Mouse (Mus musculus): ENCODE data around the gene Lrig2.

The Lrig2 gene

DNA sequence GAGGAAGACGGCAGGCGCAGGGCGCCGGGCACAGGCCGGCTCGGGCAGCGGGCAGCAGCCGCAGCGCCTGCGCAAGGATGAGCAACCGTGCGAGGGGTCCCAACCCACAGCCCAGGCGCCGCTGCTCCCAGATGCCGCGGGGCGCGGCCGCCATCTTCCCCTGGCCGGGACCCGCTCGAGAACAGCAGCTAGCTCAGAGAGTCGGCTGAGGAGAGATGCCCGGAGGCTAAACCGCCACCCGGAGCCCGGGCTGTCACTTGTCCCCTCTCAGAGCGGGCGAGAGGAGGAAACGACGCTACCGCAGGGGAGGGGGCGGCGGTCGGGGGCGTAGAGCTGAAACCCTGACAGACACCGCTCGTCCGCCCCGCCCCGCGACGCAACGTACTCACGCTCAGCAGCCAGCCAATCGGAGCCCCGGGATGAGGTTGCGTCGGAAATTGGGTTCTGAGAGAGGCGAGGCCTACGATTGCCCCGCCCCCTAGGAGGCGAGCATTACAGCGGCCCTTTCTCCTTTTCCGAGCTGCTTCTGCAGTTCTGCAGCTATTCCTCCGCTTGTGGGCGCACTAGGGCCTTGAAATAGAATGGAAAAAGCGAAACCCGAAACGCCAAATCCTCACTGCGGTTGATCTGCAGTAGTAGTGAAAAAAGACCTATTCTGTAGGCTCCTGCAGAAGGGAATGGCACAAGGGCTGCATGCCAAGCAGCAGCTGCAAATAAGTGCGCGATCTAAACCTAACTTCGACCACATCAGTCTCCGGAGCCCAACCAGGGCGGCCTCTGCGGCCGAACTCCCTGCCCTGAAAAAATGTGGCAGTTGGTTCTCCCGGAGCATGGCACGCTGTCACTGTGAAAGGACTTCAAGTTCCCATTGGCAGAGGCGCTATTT is at the start of gene Lrig2:
Gene Lrig2, minus strand, starts transcription at position 381 of the 886 bp plus-strand sequence.
- in situ Hi-C loops (cut with MboI; ENCODE audit: unreplicated experiment in 2 of 2) = loop anchor here (5.0 to 10.0 kb wide), 4 partner anchors 36 to 166 kb away; no protein-coding TSS in a partner anchor

GRCm38 (mm10) chr3:104556624-104557023 is 44.9 kb upstream of the Lrig2 start:
- in situ Hi-C loops (cut with MboI; ENCODE audit: unreplicated experiment in 2 of 2) = no loop called here

DNA sequence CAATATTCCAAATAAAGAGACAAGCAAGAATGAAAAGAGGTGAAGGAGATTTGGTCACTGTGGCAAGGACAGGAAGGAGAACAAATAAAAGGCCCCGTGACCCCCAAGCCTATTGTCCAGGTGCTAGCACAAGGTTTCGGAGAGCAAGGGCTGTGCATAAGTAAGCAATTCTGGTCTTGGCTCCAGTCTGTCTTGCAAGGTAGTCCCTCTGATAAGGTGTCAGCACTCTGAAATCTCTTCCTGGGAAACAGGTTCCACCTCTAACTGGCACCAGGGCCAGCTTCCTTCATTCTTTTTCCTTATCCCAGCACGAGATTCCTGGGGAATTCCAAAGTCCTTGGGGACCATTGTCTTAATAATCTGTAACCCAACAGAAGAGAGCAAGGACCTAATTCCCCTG is 38.9 kb upstream of the Lrig2 start:
- in situ Hi-C loops (cut with MboI; ENCODE audit: unreplicated experiment in 2 of 2) = no loop called here

- in situ Hi-C loops (cut with MboI; ENCODE audit: unreplicated experiment in 2 of 2) = loop anchor here in 1 of 2 experiments (5.0 kb wide), 1 partner anchor 36 kb away; the partner anchor contains the start of gene Lrig2
Observed at GRCm38 (mm10) chr3:104548367-104549087, 36.8 kb upstream of the Lrig2 start.

DNA sequence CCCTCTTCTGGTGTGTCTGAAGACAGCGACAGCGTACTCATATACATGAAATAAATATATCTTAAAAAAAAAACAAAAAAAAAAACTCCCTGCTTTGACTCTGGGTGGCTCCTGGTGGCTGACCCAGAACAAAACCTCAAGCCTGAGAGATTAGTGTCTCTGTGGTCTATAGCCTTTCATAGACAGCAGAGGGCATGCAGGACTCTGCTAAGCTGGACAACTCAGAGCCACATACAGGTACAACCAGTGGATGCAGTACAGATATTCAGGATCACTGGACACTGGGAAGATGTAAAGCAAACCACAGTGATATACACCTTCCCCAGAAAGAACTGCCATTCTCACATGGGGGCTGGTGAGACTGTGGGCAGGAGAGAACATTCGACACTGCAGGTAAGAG is 32.1 kb upstream of the Lrig2 start:
- in situ Hi-C loops (cut with MboI; ENCODE audit: unreplicated experiment in 2 of 2) = loop anchor here (5.0 kb wide), 3 partner anchors 98 to 133 kb away; no protein-coding TSS in a partner anchor

GRCm38 (mm10) chr3:104542065-104542429 is 30.3 kb upstream of the Lrig2 start:
- in situ Hi-C loops (cut with MboI; ENCODE audit: unreplicated experiment in 2 of 2) = loop anchor here (5.0 kb wide), 3 partner anchors 100 to 135 kb away; no protein-coding TSS in a partner anchor

DNA sequence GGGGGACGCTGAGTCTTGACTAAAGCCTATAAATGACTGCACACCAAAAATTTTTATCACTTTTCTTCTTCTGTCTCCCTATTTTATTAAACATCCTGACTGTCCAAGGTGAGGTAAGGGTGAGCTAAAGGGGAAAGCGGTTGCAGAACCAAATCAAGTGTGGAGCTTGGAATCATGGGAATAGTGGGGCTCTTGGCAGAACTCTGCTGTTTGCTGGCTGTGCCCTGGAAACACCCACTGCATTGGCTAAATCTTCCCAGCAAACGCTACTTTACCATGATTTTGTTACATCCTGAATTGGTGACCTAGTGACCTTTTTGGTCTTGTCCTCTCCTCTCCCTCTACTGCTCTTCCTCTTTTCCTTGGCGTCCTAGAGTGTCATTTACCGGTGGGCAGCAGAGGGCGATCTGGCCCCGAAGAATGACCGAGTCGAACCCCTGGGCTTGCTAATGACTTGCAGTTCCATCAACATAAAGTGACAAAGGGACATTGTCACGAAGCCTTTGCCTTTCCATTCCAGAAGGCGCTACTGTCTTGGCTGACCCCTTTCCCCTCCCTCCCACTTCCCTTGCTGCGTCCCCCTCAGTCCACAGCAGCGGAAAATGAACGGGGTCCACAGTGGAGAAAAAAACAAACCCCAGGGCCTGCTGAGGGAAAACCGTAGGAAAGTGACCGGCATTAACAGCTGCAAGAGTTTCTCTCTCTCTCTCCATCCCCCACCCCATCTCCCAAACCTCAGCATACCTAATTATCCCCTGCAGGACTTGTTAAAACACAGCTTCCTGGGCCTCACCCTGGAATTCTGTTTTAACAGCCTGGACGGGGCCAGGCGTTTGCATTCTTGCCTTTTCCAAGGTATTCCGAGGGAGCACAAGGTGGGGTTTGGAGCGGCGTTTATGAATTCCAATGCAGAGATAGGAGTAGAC is 29.7 kb upstream of the Lrig2 start:
- in situ Hi-C loops (cut with MboI; ENCODE audit: unreplicated experiment in 2 of 2) = loop anchor here (5.0 kb wide), 3 partner anchors 101 to 136 kb away; no protein-coding TSS in a partner anchor

DNA sequence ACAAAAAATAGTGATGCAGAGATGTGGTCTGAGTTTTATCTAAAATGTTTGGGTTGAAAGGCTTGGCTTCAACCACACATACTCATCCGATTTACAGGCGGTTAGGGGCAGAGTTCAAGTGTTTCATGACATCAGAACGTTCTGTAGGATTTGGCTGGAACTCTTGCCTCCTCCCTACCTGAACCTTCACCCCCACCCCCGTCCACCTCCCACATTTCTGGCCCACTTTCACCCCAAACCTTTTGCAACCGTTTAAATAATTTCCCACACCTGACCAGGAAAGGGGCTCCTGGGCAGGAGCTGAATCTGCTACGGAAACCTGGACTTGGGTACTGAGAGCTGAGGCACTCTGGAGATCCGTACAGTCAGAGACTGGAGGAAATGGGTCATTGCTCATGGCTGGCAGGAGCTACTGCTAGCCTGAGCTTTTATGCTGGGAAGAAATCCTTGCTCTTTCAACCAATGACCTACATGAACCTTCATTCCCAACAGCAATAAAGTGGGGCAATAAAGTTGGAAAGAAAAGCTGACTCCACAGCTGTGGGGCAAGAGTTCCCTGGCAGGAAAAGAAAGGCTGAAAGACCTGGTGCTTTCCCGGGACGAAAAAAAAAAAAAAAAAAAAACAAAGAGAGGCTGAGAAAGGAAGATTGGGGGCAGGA is 28.9 kb upstream of the Lrig2 start:
- in situ Hi-C loops (cut with MboI; ENCODE audit: unreplicated experiment in 2 of 2) = loop anchor here (5.0 kb wide), 3 partner anchors 102 to 137 kb away; no protein-coding TSS in a partner anchor

DNA sequence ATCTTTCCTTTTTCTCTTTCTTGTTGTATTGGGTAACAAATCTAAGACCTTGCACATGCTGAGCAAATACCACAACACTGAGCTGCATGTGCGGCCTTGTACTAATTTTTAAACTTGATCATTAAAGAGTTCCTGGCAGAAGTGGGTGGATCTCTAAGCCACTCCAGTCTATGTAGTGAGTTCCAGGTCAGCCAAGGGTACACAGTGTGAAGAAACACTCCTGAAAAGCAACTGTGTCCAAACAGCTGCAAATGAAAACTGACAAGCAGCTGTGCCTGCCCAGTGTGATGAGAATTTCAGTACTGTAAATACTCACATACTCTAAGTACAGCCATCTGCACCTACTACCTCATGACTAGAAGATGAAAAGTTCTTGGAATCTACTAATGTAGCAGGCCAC is 21.5 kb upstream of the Lrig2 start:
- in situ Hi-C loops (cut with MboI; ENCODE audit: unreplicated experiment in 2 of 2) = no loop called here

- in situ Hi-C loops (cut with MboI; ENCODE audit: unreplicated experiment in 2 of 2) = no loop called here
Observed at GRCm38 (mm10) chr3:104526115-104526882, 14.6 kb upstream of the Lrig2 start.

- in situ Hi-C loops (cut with MboI; ENCODE audit: unreplicated experiment in 2 of 2) = no loop called here
Observed at GRCm38 (mm10) chr3:104525516-104525915, 13.8 kb upstream of the Lrig2 start.

DNA sequence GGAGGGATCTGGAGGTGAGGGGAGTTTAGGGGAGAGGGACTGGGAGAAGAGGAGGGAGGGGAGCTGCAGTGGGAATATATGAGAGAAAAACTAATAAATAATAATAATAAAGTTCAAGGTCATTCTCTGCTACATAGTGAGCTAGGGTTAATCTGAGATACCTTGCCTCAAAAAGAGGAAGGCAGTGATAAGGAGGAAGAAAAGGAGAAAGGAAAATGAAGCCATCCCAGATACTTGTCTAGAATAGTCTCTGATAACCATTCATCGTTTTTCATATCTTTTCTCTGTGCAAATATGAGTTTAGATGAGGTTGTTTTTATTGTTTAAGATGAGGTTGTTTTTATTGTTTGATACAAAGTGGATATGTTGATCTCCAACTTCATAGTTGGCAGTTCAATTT is 13.3 kb upstream of the Lrig2 start:
- in situ Hi-C loops (cut with MboI; ENCODE audit: unreplicated experiment in 2 of 2) = no loop called here

GRCm38 (mm10) chr3:104523333-104523871 is 11.7 kb upstream of the Lrig2 start:
- in situ Hi-C loops (cut with MboI; ENCODE audit: unreplicated experiment in 2 of 2) = no loop called here

- in situ Hi-C loops (cut with MboI; ENCODE audit: unreplicated experiment in 2 of 2) = no loop called here
Observed at GRCm38 (mm10) chr3:104521341-104521924, 9.7 kb upstream of the Lrig2 start.

DNA sequence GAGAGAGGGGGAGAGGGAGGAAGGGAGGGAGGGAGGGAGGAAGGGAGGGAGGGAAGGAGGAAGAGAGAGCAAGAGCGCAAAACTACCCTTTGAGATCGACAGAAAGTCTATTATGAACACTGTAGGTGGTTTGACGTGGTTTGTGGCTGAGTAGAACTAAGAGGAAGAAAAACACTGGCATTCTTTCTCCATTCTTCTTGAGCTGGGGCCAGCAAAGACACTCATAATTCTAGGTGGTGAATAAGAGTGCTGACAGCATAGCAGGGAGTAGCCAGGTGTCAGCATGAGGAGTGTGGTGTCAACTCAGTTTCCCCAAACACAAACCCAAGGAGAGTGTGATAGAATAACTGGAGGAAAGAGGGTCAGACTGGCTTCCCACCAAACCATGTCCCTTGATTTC is 8.8 kb upstream of the Lrig2 start:
- in situ Hi-C loops (cut with MboI; ENCODE audit: unreplicated experiment in 2 of 2) = no loop called here

DNA sequence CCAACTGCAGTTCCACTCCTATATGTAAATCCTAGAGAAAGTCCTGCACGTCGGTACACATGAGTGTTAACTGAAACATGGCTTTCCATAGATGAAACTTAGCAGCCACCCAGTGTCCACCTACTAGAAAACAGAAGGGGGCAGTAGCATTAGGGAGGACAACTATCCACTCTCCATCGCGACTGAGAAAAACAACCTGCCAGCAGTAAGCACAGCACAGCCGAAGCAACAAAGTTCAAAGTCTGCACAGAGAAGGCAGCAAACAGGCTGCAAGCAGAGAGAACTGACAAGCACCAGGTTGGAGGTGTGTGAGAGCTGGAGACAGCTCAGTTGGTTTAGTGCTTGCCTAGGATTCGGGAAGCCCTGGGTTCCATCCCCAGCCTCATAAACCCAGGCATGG is 7.2 kb upstream of the Lrig2 start:
- in situ Hi-C loops (cut with MboI; ENCODE audit: unreplicated experiment in 2 of 2) = loop anchor here (10.0 kb wide), 2 partner anchors 126 to 156 kb away; no protein-coding TSS in a partner anchor

DNA sequence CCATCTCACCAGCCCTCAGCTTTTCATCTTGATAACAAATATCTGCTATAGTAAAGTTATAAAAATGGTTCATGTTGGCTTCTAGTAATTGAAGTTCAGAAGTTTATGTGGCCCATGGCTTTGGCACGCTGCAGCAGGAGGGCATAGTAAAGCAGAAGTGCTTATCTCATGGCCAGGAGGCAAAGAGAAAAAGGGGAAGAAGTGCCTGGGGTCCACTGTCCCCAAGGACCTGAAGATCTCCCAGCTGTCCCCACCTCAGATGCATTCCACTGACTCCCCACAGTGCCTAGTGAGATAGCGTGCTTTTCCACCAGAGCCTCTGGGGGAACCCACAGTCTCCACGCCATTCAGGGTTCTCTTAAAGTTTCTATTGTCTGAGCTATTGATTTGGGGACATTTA is 6.7 kb upstream of the Lrig2 start:
- in situ Hi-C loops (cut with MboI; ENCODE audit: unreplicated experiment in 2 of 2) = loop anchor here (10.0 kb wide), 2 partner anchors 126 to 156 kb away; no protein-coding TSS in a partner anchor

DNA sequence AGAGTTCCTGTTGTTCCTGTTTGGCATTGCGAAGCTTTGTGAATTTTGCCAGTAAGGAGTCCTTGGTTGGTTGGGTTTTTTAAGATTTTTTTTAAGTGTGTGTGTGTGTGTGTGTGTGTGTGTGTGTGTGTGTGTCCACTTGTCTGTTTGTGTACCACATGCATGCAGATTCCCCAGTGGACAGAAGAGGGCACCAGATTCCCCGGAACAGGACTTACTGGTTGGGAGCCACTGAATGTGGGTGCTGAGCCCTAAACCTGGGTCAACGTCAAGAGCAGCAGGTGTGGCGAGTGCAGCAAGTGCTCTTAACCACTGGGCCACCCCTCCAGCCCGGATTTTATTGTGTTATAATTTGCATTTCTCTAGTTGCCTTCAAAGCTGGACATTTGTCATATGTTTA is 5.4 kb upstream of the Lrig2 start:
- in situ Hi-C loops (cut with MboI; ENCODE audit: unreplicated experiment in 2 of 2) = loop anchor here (10.0 kb wide), 2 partner anchors 128 to 158 kb away; no protein-coding TSS in a partner anchor

Data from v-Abl transformed pro-B cells (cell line).